Mouse (Mus musculus): ENCODE data around the gene Fat2. TPM values are rescaled to one million over a fixed set of nuclear protein-coding genes. Genes with fewer than 3 reads are reported as not detected.

The Fat2 gene
- polyA plus RNA-seq, 1 experiment from 2014 or later = 0.25 TPM

- H3K27ac ChIP-seq (replicated peaks; ENCODE audit: low read depth, low read length) = no peak overlapping the region
- 70% methylated on average over 4 of the region's 4 CpGs for WGBS
- ATAC-seq (ENCODE audit: insufficient number of reproducible peaks, low FRiP score, low TSS enrichment, low read depth) = no peak
Measured at GRCm38 (mm10) chr11:55368388-55369092, 32.2 kb upstream of the Fat2 start.

DNA sequence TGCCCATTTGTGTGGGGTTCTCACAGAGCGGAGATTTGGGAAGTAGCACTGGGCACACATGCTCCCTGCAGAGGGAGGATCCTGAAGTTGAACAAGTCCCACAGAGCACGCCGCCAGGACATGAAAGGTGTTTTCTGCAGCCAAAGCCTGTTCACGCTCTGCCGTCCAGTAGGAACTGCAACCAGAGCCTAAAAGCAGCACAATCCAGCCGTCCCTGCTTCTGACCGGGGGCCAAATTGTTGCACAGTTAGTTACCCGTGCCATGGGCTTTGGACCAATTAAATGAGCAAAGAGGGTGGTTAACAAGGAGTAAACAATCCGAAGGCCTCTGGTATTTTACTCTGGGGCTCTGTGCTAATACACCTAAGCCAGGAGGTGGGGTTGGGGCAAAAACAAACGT lies 31.4 kb upstream of the Fat2 start:
- DNase-seq (ENCODE audit: low spot score) (no peak), ATAC-seq (ENCODE audit: insufficient number of reproducible peaks, low FRiP score, low TSS enrichment, low read depth) (no peak)
- H3K4me3 ChIP-seq (ENCODE audit: low read depth, low read length) = no peak overlapping the region
- WGBS = 59% methylated on average over 10 of the region's 10 CpGs
- H3K36me3 ChIP-seq (ENCODE audit: control insufficient read depth, insufficient read depth, low read length) = no peaks in the 10 kb centered on the region
- no peak overlapping the region for H3K27ac ChIP-seq (replicated peaks; ENCODE audit: low read depth, low read length)
- H3K9ac ChIP-seq (ENCODE audit: low read length) = no peak overlapping the region
- no peaks in the 10 kb centered on the region for H3K4me1 ChIP-seq (ENCODE audit: control insufficient read depth, insufficient read depth, low read length)
- H3K27me3 ChIP-seq (ENCODE audit: control insufficient read depth, insufficient read depth, low read length) = no peaks in the 10 kb centered on the region
- H3K9me3 ChIP-seq (ENCODE audit: control insufficient read depth, low read length) = no peaks in the 10 kb centered on the region
- H3K4me2 ChIP-seq (ENCODE audit: low read depth, severe bottlenecking) = no peak overlapping the region

More at GRCm38 (mm10) chr11:55368388-55369092, 32.2 kb upstream of the Fat2 start:
- Histone ChIP-seq H3K36me3 (ENCODE audit: control insufficient read depth, insufficient read depth, low read length) (no peaks in the 10 kb centered on the region), H3K4me2 (ENCODE audit: low read depth, severe bottlenecking) (no peak overlapping the region), H3K9ac (ENCODE audit: low read length) (no peak overlapping the region), H3K4me3 (ENCODE audit: low read depth, low read length) (no peak overlapping the region), H3K4me1 (ENCODE audit: control insufficient read depth, insufficient read depth, low read length) (no peaks in the 10 kb centered on the region), H3K9me3 (ENCODE audit: control insufficient read depth, low read length) (no peaks in the 10 kb centered on the region), H3K27me3 (ENCODE audit: control insufficient read depth, insufficient read depth, low read length) (no peaks in the 10 kb centered on the region)
- DNase-seq (ENCODE audit: low spot score) = no peak

GRCm38 (mm10) chr11:55365840-55366239 lies 29.5 kb upstream of the Fat2 start:
- no peak overlapping the region for H3K4me2 ChIP-seq (ENCODE audit: low read depth, severe bottlenecking)

GRCm38 (mm10) chr11:55365242-55365641 lies 28.9 kb upstream of the Fat2 start:
- Histone ChIP-seq H3K27me3 (ENCODE audit: control insufficient read depth, insufficient read depth, low read length) (no peaks in the 10 kb centered on the region), H3K9ac (ENCODE audit: low read length) (no peak overlapping the region), H3K4me3 (ENCODE audit: low read depth, low read length) (no peak overlapping the region), H3K27ac (replicated peaks; ENCODE audit: low read depth, low read length) (no peak overlapping the region), H3K36me3 (ENCODE audit: control insufficient read depth, insufficient read depth, low read length) (no peaks in the 10 kb centered on the region), H3K9me3 (ENCODE audit: control insufficient read depth, low read length) (no peaks in the 10 kb centered on the region), H3K4me1 (ENCODE audit: control insufficient read depth, insufficient read depth, low read length) (no peaks in the 10 kb centered on the region), H3K4me2 (ENCODE audit: low read depth, severe bottlenecking) (no peak overlapping the region)
- WGBS = 15% methylated on average over 4 of the region's 4 CpGs
- DNase-seq (ENCODE audit: low spot score) (peak; percentile 53), ATAC-seq (ENCODE audit: insufficient number of reproducible peaks, low FRiP score, low TSS enrichment, low read depth) (no peak)

More at GRCm38 (mm10) chr11:55365840-55366239, 29.5 kb upstream of the Fat2 start:
- Histone ChIP-seq H3K4me3 (ENCODE audit: low read depth, low read length) (no peak overlapping the region), H3K4me1 (ENCODE audit: control insufficient read depth, insufficient read depth, low read length) (no peaks in the 10 kb centered on the region), H3K27me3 (ENCODE audit: control insufficient read depth, insufficient read depth, low read length) (no peaks in the 10 kb centered on the region), H3K36me3 (ENCODE audit: control insufficient read depth, insufficient read depth, low read length) (no peaks in the 10 kb centered on the region), H3K9ac (ENCODE audit: low read length) (no peak overlapping the region), H3K27ac (replicated peaks; ENCODE audit: low read depth, low read length) (no peak overlapping the region), H3K9me3 (ENCODE audit: control insufficient read depth, low read length) (no peaks in the 10 kb centered on the region)
- ATAC-seq (ENCODE audit: insufficient number of reproducible peaks, low FRiP score, low TSS enrichment, low read depth) (no peak), DNase-seq (ENCODE audit: low spot score) (no peak)
- 82% methylated on average over 5 of the region's 5 CpGs for WGBS

GRCm38 (mm10) chr11:55364662-55365061 lies 28.3 kb upstream of the Fat2 start:
- H3K4me3 ChIP-seq (ENCODE audit: low read depth, low read length) = no peak overlapping the region
- no peak overlapping the region for H3K27ac ChIP-seq (replicated peaks; ENCODE audit: low read depth, low read length)
- no peak overlapping the region for H3K4me2 ChIP-seq (ENCODE audit: low read depth, severe bottlenecking)
- DNase-seq (ENCODE audit: low spot score) (no peak), ATAC-seq (ENCODE audit: insufficient number of reproducible peaks, low FRiP score, low TSS enrichment, low read depth) (no peak)
- H3K36me3 ChIP-seq (ENCODE audit: control insufficient read depth, insufficient read depth, low read length) = no peaks in the 10 kb centered on the region
- WGBS = 87% methylated on average over 3 of the region's 3 CpGs
- H3K9me3 ChIP-seq (ENCODE audit: control insufficient read depth, low read length) = no peaks in the 10 kb centered on the region
- H3K9ac ChIP-seq (ENCODE audit: low read length) = no peak overlapping the region
- no peaks in the 10 kb centered on the region for H3K4me1 ChIP-seq (ENCODE audit: control insufficient read depth, insufficient read depth, low read length)
- H3K27me3 ChIP-seq (ENCODE audit: control insufficient read depth, insufficient read depth, low read length) = no peaks in the 10 kb centered on the region

- WGBS = 85% methylated on average over 15 of the region's 15 CpGs
- Histone ChIP-seq H3K4me1 (ENCODE audit: control insufficient read depth, insufficient read depth, low read length) (no peaks in the 10 kb centered on the region), H3K9me3 (ENCODE audit: control insufficient read depth, low read length) (no peaks in the 10 kb centered on the region), H3K27ac (replicated peaks; ENCODE audit: low read depth, low read length) (no peak overlapping the region), H3K36me3 (ENCODE audit: control insufficient read depth, insufficient read depth, low read length) (no peaks in the 10 kb centered on the region), H3K4me3 (ENCODE audit: low read depth, low read length) (no peak overlapping the region), H3K27me3 (ENCODE audit: control insufficient read depth, insufficient read depth, low read length) (no peaks in the 10 kb centered on the region), H3K4me2 (ENCODE audit: low read depth, severe bottlenecking) (no peak overlapping the region), H3K9ac (ENCODE audit: low read length) (no peak overlapping the region)
- ATAC-seq (ENCODE audit: insufficient number of reproducible peaks, low FRiP score, low TSS enrichment, low read depth) = no peak
- no peak for DNase-seq (ENCODE audit: low spot score)
Measured at GRCm38 (mm10) chr11:55358094-55358783, 21.9 kb upstream of the Fat2 start.

GRCm38 (mm10) chr11:55356846-55357245 lies 20.5 kb upstream of the Fat2 start:
- H3K4me3 ChIP-seq (ENCODE audit: low read depth, low read length) = no peak overlapping the region
- H3K4me1 ChIP-seq (ENCODE audit: control insufficient read depth, insufficient read depth, low read length) = no peaks in the 10 kb centered on the region
- ATAC-seq (ENCODE audit: insufficient number of reproducible peaks, low FRiP score, low TSS enrichment, low read depth) (no peak), DNase-seq (ENCODE audit: low spot score) (no peak)
- no peak overlapping the region for H3K27ac ChIP-seq (replicated peaks; ENCODE audit: low read depth, low read length)
- H3K27me3 ChIP-seq (ENCODE audit: control insufficient read depth, insufficient read depth, low read length) = no peaks in the 10 kb centered on the region
- no peak overlapping the region for H3K9ac ChIP-seq (ENCODE audit: low read length)
- whole genome bisulfite sequencing = 89% methylated on average over 2 of the region's 2 CpGs
- H3K9me3 ChIP-seq (ENCODE audit: control insufficient read depth, low read length) = no peaks in the 10 kb centered on the region
- no peaks in the 10 kb centered on the region for H3K36me3 ChIP-seq (ENCODE audit: control insufficient read depth, insufficient read depth, low read length)
- H3K4me2 ChIP-seq (ENCODE audit: low read depth, severe bottlenecking) = no peak overlapping the region

DNA sequence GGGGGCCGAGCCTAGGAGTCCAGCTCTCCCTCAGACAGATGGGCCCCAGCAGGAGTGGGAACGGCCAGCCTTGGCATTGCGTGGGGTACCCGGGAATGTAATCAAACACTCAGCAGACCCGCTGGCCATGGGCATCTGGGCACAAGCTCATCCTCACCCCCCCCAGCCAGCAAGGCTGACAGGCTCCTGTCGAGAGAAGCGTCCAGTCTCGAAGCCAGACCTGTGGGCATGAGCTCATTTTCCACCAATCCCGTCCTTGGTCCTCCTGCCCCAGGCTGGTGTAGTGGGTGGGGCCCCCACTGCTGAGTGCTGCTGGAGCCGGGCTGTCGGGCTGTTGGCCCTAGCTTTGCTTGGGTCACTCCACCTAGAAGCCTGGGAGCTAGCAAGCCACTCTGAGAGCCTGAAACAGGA lies 5.6 kb upstream of the Fat2 start:
- Histone ChIP-seq H3K4me3 (ENCODE audit: low read depth, low read length) (no peak overlapping the region), H3K27ac (replicated peaks; ENCODE audit: low read depth, low read length) (no peak overlapping the region), H3K9ac (ENCODE audit: low read length) (no peak overlapping the region), H3K4me1 (ENCODE audit: control insufficient read depth, insufficient read depth, low read length) (no peaks in the 10 kb centered on the region), H3K27me3 (ENCODE audit: control insufficient read depth, insufficient read depth, low read length) (no peaks in the 10 kb centered on the region), H3K4me2 (ENCODE audit: low read depth, severe bottlenecking) (no peak overlapping the region), H3K9me3 (ENCODE audit: control insufficient read depth, low read length) (no peaks in the 10 kb centered on the region), H3K36me3 (ENCODE audit: control insufficient read depth, insufficient read depth, low read length) (no peaks in the 10 kb centered on the region)
- ATAC-seq (ENCODE audit: insufficient number of reproducible peaks, low FRiP score, low TSS enrichment, low read depth) = no peak
- 70% methylated on average over 11 of the region's 11 CpGs for WGBS
- DNase-seq (ENCODE audit: low spot score) = no peak

Data from limb, embryonic 11.5 days (tissue).